Mouse (Mus musculus): ENCODE results near the gene Ptar1. TPM values are rescaled to one million over a fixed set of nuclear protein-coding genes. Genes with fewer than 3 reads are reported as not detected.
"Not testable (repeated sequence)": the region's sequence is repeated elsewhere in the genome, so short reads cannot be mapped to it uniquely, and the experiment has no call there.

Ptar1 gene
- total and polyA plus RNA-seq, 3 experiments, result 5.6 to 10.4 (median 7.1) TPM

DNA sequence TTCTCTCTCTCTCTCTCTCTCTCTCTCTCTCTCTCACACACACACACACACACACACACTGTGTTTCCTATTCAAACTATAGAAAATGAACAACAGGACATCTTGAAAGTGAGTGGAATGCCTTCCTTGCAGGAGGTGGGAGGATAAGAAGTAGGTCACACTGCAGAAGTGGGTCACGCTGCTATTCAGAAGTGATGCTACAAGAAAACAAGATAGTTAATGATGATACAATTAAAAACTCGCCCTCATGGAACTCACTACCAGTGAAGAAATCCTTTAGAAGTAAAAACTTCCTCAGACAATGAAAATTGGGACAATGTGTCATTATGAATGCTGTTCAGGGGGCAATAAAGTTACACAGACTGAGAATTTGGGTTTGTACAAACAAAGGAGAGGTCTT is 14.2 kb upstream of the Ptar1 start:
- no peak for DNase-seq (ENCODE audit: extremely low read depth)
- dilution Hi-C loops (cut with MboI; ENCODE audit: extremely low pct_ligation_motif_present, extremely low pct_unique_long_range_greater_than_20kb, low sequenced_read_pairs) (no loop called here), in situ Hi-C loops (cut with MboI; ENCODE audit: low pct_ligation_motif_present, low pct_unique_long_range_greater_than_20kb, low sequenced_read_pairs) (no loop called here)
- Histone ChIP-seq H3K4me1 (ENCODE audit: control insufficient read depth in 1 of 2, insufficient read depth in 2 of 2) (no peaks in the 10 kb centered on the region), H3K27me3 (replicated peaks) (no peaks in the 10 kb centered on the region), H3K4me3 (replicated peaks in 1 of 3; ENCODE audit: low read depth in 2 of 3, low read length in 2 of 3, poor library complexity in 1 of 3) (no peak overlapping the region), H3K79me2 (replicated peaks; ENCODE audit: control insufficient read depth, extremely low read depth, insufficient read depth, poor library complexity, severe bottlenecking) (no peaks in the 10 kb centered on the region), H3K9ac (ENCODE audit: insufficient read depth, low read depth) (no peak overlapping the region), H3K9me3 (replicated peaks; ENCODE audit: low read length) (peaks cover 8% of the 10 kb centered on the region), H3K36me3 (replicated peaks in 1 of 2; ENCODE audit: control insufficient read depth in 1 of 2, insufficient read depth in 1 of 2, low read length in 1 of 2) (no peaks in the 10 kb centered on the region), H3K27ac (ENCODE audit: insufficient read depth, low read depth) (no peak overlapping the region), H3K4me2 (ENCODE audit: insufficient read depth, low read depth, poor library complexity, severe bottlenecking) (no peak overlapping the region)
- TF ChIP-seq UBTF (IDR thresholded peaks at IDR 0.05; ENCODE audit: low read depth, low read length) (no peak), MAZ (IDR thresholded peaks at IDR 0.05; ENCODE audit: low read depth, low read length) (no peak), TCF12 (IDR thresholded peaks at IDR 0.05; ENCODE audit: low read depth, low read length) (no peak), MEF2A (IDR thresholded peaks at IDR 0.05; ENCODE audit: borderline replicate concordance, low read depth, low read length) (no peak), JUND (conservative IDR thresholded peaks at IDR 0.05; ENCODE audit: low read depth, low read length) (no peak), CHD2 (IDR thresholded peaks at IDR 0.05; ENCODE audit: low read length) (no peak), JUN (IDR thresholded peaks at IDR 0.05; ENCODE audit: insufficient read depth, low read depth, low read length) (no peak), RAD21 (IDR thresholded peaks at IDR 0.05; ENCODE audit: low read depth, low read length) (no peak), TBP (conservative IDR thresholded peaks at IDR 0.05; ENCODE audit: low read depth, low read length) (no peak)

DNA sequence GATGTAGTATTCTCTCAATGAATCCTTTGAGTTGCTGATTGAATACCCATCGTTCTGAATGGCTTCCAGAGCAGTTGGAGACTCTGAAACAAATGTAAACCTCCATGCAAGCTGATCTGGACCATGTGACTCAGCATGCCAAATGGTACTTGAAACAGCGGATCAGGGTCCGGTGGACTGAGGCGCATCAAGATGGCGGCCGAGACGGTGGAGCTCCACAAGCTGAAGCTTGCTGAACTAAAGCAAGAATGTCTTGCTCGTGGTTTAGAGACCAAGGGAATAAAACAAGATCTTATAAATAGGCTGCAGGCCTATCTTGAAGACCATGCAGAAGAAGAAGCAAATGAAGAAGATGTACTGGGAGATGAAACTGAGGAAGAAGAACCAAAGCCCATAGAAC is 11.6 kb upstream of the Ptar1 start:
- H3K36me3 ChIP-seq (replicated peaks in 1 of 2; ENCODE audit: control insufficient read depth in 1 of 2, insufficient read depth in 1 of 2, low read length in 1 of 2); dilution Hi-C loops (cut with MboI; ENCODE audit: extremely low pct_ligation_motif_present, extremely low pct_unique_long_range_greater_than_20kb, low sequenced_read_pairs): not testable (repeated sequence)

DNA sequence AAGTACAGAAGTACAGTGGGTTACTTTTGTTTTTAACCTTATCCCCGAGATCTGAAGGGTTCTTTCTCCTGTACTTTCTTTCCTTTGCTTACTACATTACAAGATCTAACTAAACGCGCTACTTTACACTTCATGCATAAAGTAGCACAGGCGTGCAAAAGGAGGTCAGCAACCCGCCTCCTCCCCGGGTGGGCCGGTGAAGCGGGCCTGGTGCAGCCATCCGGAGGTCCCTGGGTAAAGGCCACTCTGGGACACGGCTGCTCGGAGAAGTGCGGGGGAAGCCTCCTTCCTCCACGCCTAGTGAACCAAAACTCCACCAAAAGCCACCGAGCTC is 300 bp upstream of the Ptar1 start:
- peaks cover 15% of the 10 kb centered on the region for H3K79me2 ChIP-seq (replicated peaks; ENCODE audit: control insufficient read depth, extremely low read depth, insufficient read depth, poor library complexity, severe bottlenecking)
- TF ChIP-seq NELFE (IDR thresholded peaks at IDR 0.05; ENCODE audit: low read depth, low read length) (no peak), MEF2A (IDR thresholded peaks at IDR 0.05; ENCODE audit: borderline replicate concordance, low read depth, low read length) (0 out of 2 replicates have a peak, but pooled peaks have one; percentile 64), USF1 (IDR thresholded peaks at IDR 0.05; ENCODE audit: low read depth, low read length) (no peak), USF2 (conservative IDR thresholded peaks at IDR 0.05; ENCODE audit: low read depth, low read length) (no peak), MAX (IDR thresholded peaks at IDR 0.05; ENCODE audit: low read length) (no peak), CHD2 (IDR thresholded peaks at IDR 0.05; ENCODE audit: low read length) (peak; percentile 62; the same call in 1 of the 2 replicates), JUND (conservative IDR thresholded peaks at IDR 0.05; ENCODE audit: low read depth, low read length) (no peak), MAZ (IDR thresholded peaks at IDR 0.05; ENCODE audit: low read depth, low read length) (peak; percentile 39; the same call in 1 of the 2 replicates), TBP (conservative IDR thresholded peaks at IDR 0.05; ENCODE audit: low read depth, low read length) (0 out of 2 replicates have a peak, but pooled peaks have one; percentile 64), POLR2A (IDR thresholded peaks at IDR 0.05; ENCODE audit: low read depth, low read length) (peak; percentile 88; the same call in 1 of the 2 replicates), IRF4 (IDR thresholded peaks at IDR 0.05; ENCODE audit: low read depth, low read length) (peak; percentile 20; the same call in 1 of the 2 replicates), ETS1 (conservative IDR thresholded peaks at IDR 0.05; ENCODE audit: low read depth, low read length) (no peak)
- peaks cover 0 to 2% of the 10 kb centered on the region in 2 experiments for H3K36me3 ChIP-seq (replicated peaks in 1 of 2; ENCODE audit: control insufficient read depth in 1 of 2, insufficient read depth in 1 of 2, low read length in 1 of 2)
- DNase-seq (ENCODE audit: extremely low read depth), result no peak
- H3K9ac ChIP-seq (ENCODE audit: insufficient read depth, low read depth), result peak overlapping the region; percentile 85
- H3K9me3 ChIP-seq (replicated peaks; ENCODE audit: low read length), result no peaks in the 10 kb centered on the region
- peak overlapping the region; percentile 48 for H3K27ac ChIP-seq (ENCODE audit: insufficient read depth, low read depth)
- dilution Hi-C loops (cut with MboI; ENCODE audit: extremely low pct_ligation_motif_present, extremely low pct_unique_long_range_greater_than_20kb, low sequenced_read_pairs), result no loop called here
- in situ Hi-C loops (cut with MboI; ENCODE audit: low pct_ligation_motif_present, low pct_unique_long_range_greater_than_20kb, low sequenced_read_pairs), result no loop called here
- H3K4me2 ChIP-seq (ENCODE audit: insufficient read depth, low read depth, poor library complexity, severe bottlenecking), result peak overlapping the region; percentile 31; the same call in 1 of the 2 replicates
- no peaks in the 10 kb centered on the region for H3K27me3 ChIP-seq (replicated peaks)
- peaks cover 0 to 25% of the 10 kb centered on the region in 2 experiments; a peak in 1 of 4 replicates for H3K4me1 ChIP-seq (ENCODE audit: control insufficient read depth in 1 of 2, insufficient read depth in 2 of 2)
- peak overlapping the region; percentile 53 to 96 (median 91) for H3K4me3 ChIP-seq (replicated peaks in 1 of 3; ENCODE audit: low read depth in 2 of 3, low read length in 2 of 3, poor library complexity in 1 of 3)

More for the DNA sequence above, 11.6 kb upstream of the Ptar1 start:
- H3K27me3 ChIP-seq (replicated peaks); H3K79me2 ChIP-seq (replicated peaks; ENCODE audit: control insufficient read depth, extremely low read depth, insufficient read depth, poor library complexity, severe bottlenecking); H3K9me3 ChIP-seq (replicated peaks; ENCODE audit: low read length); in situ Hi-C loops (cut with MboI; ENCODE audit: low pct_ligation_motif_present, low pct_unique_long_range_greater_than_20kb, low sequenced_read_pairs); H3K4me2 ChIP-seq (ENCODE audit: insufficient read depth, low read depth, poor library complexity, severe bottlenecking); DNase-seq (ENCODE audit: extremely low read depth); H3K27ac ChIP-seq (ENCODE audit: insufficient read depth, low read depth); H3K4me1 ChIP-seq (ENCODE audit: control insufficient read depth in 1 of 2, insufficient read depth in 2 of 2); H3K9ac ChIP-seq (ENCODE audit: insufficient read depth, low read depth); H3K4me3 ChIP-seq (replicated peaks in 1 of 3; ENCODE audit: low read depth in 2 of 3, low read length in 2 of 3, poor library complexity in 1 of 3): not testable (repeated sequence)

Measured in CH12.LX (cell line).